Mouse (Mus musculus): Measurements from ENCODE around the gene Prmt9.

The Prmt9 gene

GRCm38 (mm10) chr8:77549121-77549706 lies at the start of gene Prmt9:
TSS of gene Prmt9 (plus strand) at chr8:77549397.
- DNase-seq (ENCODE audit: low spot score in 2 of 2): peak; percentile 93 to 95

- no peak for DNase-seq (ENCODE audit: low spot score in 2 of 2)
These were observed 48.9 kb upstream of the Prmt9 start for GRCm38 (mm10) chr8:77500264-77500663.

- no peak for DNase-seq (ENCODE audit: low spot score in 2 of 2)
These were observed 48.1 kb upstream of the Prmt9 start for GRCm38 (mm10) chr8:77501131-77501530.

- no peak for DNase-seq (ENCODE audit: low spot score in 2 of 2)
These were observed 46.6 kb upstream of the Prmt9 start for GRCm38 (mm10) chr8:77502547-77502946.

GRCm38 (mm10) chr8:77506539-77506938 lies 42.7 kb upstream of the Prmt9 start:
- DNase-seq (ENCODE audit: low spot score in 2 of 2): no peak

GRCm38 (mm10) chr8:77507510-77508035 lies 41.6 kb upstream of the Prmt9 start:
- DNase-seq (ENCODE audit: low spot score in 2 of 2): no peak

- no peak for DNase-seq (ENCODE audit: low spot score in 2 of 2)
These were observed 40.2 kb upstream of the Prmt9 start for GRCm38 (mm10) chr8:77509044-77509443.

GRCm38 (mm10) chr8:77510426-77510825 lies 38.8 kb upstream of the Prmt9 start:
- DNase-seq (ENCODE audit: low spot score in 2 of 2): no peak

GRCm38 (mm10) chr8:77511750-77512493 lies 37.3 kb upstream of the Prmt9 start:
- DNase-seq (ENCODE audit: low spot score in 2 of 2): no peak

GRCm38 (mm10) chr8:77515201-77515600 lies 34.0 kb upstream of the Prmt9 start:
- no peak for DNase-seq (ENCODE audit: low spot score in 2 of 2)

- DNase-seq (ENCODE audit: low spot score in 2 of 2): no peak
These were observed 33.4 kb upstream of the Prmt9 start for GRCm38 (mm10) chr8:77515786-77516185.

GRCm38 (mm10) chr8:77516845-77517244 lies 32.4 kb upstream of the Prmt9 start:
- DNase-seq (ENCODE audit: low spot score in 2 of 2): no peak

- DNase-seq (ENCODE audit: low spot score in 2 of 2): peak; percentile 86 to 87
These were observed 31.6 kb upstream of the Prmt9 start, which contains the start of gene Arhgap10 for GRCm38 (mm10) chr8:77517301-77518200. TSS of gene Arhgap10 (minus strand) at chr8:77517953.

- DNase-seq (ENCODE audit: low spot score in 2 of 2): no peak
These were observed 30.7 kb upstream of the Prmt9 start for GRCm38 (mm10) chr8:77518201-77519115.

GRCm38 (mm10) chr8:77520601-77521000 lies 28.6 kb upstream of the Prmt9 start:
- no peak for DNase-seq (ENCODE audit: low spot score in 2 of 2)

GRCm38 (mm10) chr8:77521028-77521785 lies 28.0 kb upstream of the Prmt9 start:
- no peak for DNase-seq (ENCODE audit: low spot score in 2 of 2)

- no peak for DNase-seq (ENCODE audit: low spot score in 2 of 2)
These were observed 26.2 kb upstream of the Prmt9 start for GRCm38 (mm10) chr8:77522984-77523383.

- no peak for DNase-seq (ENCODE audit: low spot score in 2 of 2)
These were observed 25.1 kb upstream of the Prmt9 start for GRCm38 (mm10) chr8:77524018-77524615.

- no peak for DNase-seq (ENCODE audit: low spot score in 2 of 2)
These were observed 24.3 kb upstream of the Prmt9 start for GRCm38 (mm10) chr8:77524906-77525305.

GRCm38 (mm10) chr8:77526130-77526529 lies 23.1 kb upstream of the Prmt9 start:
- no peak for DNase-seq (ENCODE audit: low spot score in 2 of 2)

All from urinary bladder, postnatal 4 days (tissue).